Mouse (Mus musculus) ES-E14 (cell line): ENCODE data around the gene Dnaja3.

Source experiments
- CHD2 ChIP-seq: IDR thresholded peaks from 2 replicates; pipeline ENCODE4 v1.6.1; 2014; ENCODE audit warnings: mild to moderate bottlenecking, low read depth, low read length, inconsistent platforms
- HCFC1 ChIP-seq: IDR thresholded peaks from 2 replicates; pipeline ENCODE4 v1.6.1; 2012; ENCODE audit warnings: low read length, inconsistent platforms, borderline replicate concordance; ENCODE audit not compliant: insufficient read depth
- MAFK ChIP-seq: IDR thresholded peaks from 2 replicates; pipeline ENCODE4 v1.6.1; 2014; ENCODE audit warnings: mild to moderate bottlenecking, low read depth, low read length, inconsistent platforms; ENCODE audit not compliant: insufficient read depth
- ZC3H11A ChIP-seq: IDR thresholded peaks from 2 replicates; pipeline ENCODE4 v1.6.1; 2012; ENCODE audit warnings: low read depth, mild to moderate bottlenecking, inconsistent platforms, low read length, borderline replicate concordance

DNA sequence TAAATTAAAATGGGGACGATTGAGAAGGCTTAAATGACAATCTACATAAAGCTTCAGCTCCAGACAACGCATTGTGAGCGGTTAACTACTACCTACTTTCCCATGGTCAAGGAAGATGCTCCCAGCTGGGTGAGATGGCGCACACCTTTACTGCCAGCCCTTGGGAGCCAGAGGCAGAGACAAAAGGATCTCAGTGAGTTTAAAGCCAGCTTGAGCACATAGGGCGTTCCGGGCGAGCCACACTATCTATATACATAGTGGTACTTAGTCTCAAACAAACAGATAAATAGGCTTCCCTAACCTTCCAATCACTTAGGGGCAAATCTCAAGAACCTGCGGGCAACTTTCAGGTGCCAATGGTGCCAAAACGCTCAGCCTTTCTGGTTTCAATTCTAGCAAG, 15.7 kb upstream of the Dnaja3 start:
- TF ChIP-seq CHD2 (no peak), HCFC1 (no peak), ZC3H11A (no peak), MAFK (no peak)
